Comparison of ENCODE assay signal across 9 mouse cellular contexts in genomic region chr7:98564607-98565364, GRCm38 (mm10).
DNase-seq lines count a peak whose midpoint lies in the region; ATAC-seq and TF ChIP-seq lines count a peak whose summit lies in the region.
"Had no signal": no experiment of that assay in that cellular context is flagged by ENCODE, and none has a peak within 500 bp of the region (broad histone marks: within the 10 kb centered on the region; RNA-seq: fewer than 3 reads in every experiment).

No protein-coding gene starts in this region.

- no peak for TF ChIP-seq POLR2A in liver, adult 2 months (IDR thresholded peaks at IDR 0.05; ENCODE audit: extremely low read depth, insufficient read depth, low read length)

- H3K9ac ChIP-seq in liver, adult 2 months (ENCODE audit: low read depth, low read length) = no peak overlapping the region
- no peak overlapping the region for H3K9ac ChIP-seq in neural tube, embryonic 15.5 days (replicated peaks)
- H3K9ac ChIP-seq: embryonic facial prominence, embryonic 12.5 days had no signal

- no peaks in the 10 kb centered on the region for H3K9me3 ChIP-seq in neural tube, embryonic 15.5 days (replicated peaks)
- H3K9me3 ChIP-seq: embryonic facial prominence, embryonic 12.5 days had no signal

- H3K4me1 ChIP-seq in liver, adult 2 months (ENCODE audit: control insufficient read depth, insufficient read depth, low read length) = no peaks in the 10 kb centered on the region
- H3K4me1 ChIP-seq in neural tube, embryonic 15.5 days = peaks cover 3% of the 10 kb centered on the region; the same call in 1 of the 2 replicates
- H3K4me1 ChIP-seq: embryonic facial prominence, embryonic 12.5 days had no signal

- H3K27me3 ChIP-seq in liver, adult 2 months (ENCODE audit: control insufficient read depth, insufficient read depth, low read length) = no peaks in the 10 kb centered on the region
- no peaks in the 10 kb centered on the region for H3K27me3 ChIP-seq in neural tube, embryonic 15.5 days (replicated peaks)
- H3K27me3 ChIP-seq: embryonic facial prominence, embryonic 12.5 days had no signal

- H3K79me2 ChIP-seq in liver, adult 2 months (ENCODE audit: control insufficient read depth, insufficient read depth, low read length) = no peaks in the 10 kb centered on the region

- DNase-seq in gastrocnemius, adult 2 months = no peak
- no peak for DNase-seq in gastrocnemius, postnatal 36 days
- peak; percentile 52 for DNase-seq in heart, postnatal 25 days (ENCODE audit: low spot score)
- peak; percentile 24 for DNase-seq in liver, adult 2 months (ENCODE audit: extremely low read depth, low read depth, low spot score)
- DNase-seq in thymus, postnatal 10 days (ENCODE audit: low spot score in 2 of 2) = peak; percentile 51 to 56
- no peak for DNase-seq in layer of hippocampus, adult 18-20 months (ENCODE audit: low spot score in 2 of 2)
- no peak for DNase-seq in testis, postnatal 10 days (ENCODE audit: low spot score)

- no peaks in the 10 kb centered on the region for H3K36me3 ChIP-seq in liver, adult 2 months (ENCODE audit: control insufficient read depth, insufficient read depth, low read length)
- H3K36me3 ChIP-seq in neural tube, embryonic 15.5 days = no peaks in the 10 kb centered on the region
- H3K36me3 ChIP-seq: embryonic facial prominence, embryonic 12.5 days had no signal

- TF ChIP-seq CTCF in gastrocnemius, adult 2 months (IDR thresholded peaks at IDR 0.05) = no peak
- no peak for TF ChIP-seq CTCF in liver, adult 2 months (IDR thresholded peaks at IDR 0.05; ENCODE audit: low read depth, low read length)

- H3K4me2 ChIP-seq in neural tube, embryonic 15.5 days = no peak overlapping the region
- H3K4me2 ChIP-seq: embryonic facial prominence, embryonic 12.5 days had no signal

- WGBS in liver, adult 2 months = 69% methylated on average over 9 of the region's 9 CpGs
- WGBS in neural tube, embryonic 15.5 days = 79% methylated on average over 9 of the region's 9 CpGs

- no peak overlapping the region for H3K4me3 ChIP-seq in gastrocnemius, adult 2 months
- no peak overlapping the region for H3K4me3 ChIP-seq in liver, adult 2 months (ENCODE audit: insufficient read depth, low read depth, low read length)
- H3K4me3 ChIP-seq in neural tube, embryonic 15.5 days (replicated peaks) = no peak overlapping the region
- H3K4me3 ChIP-seq: embryonic facial prominence, embryonic 12.5 days had no signal

- H3K27ac ChIP-seq in gastrocnemius, adult 2 months = peak overlapping the region; percentile 38
- H3K27ac ChIP-seq in liver, adult 2 months (replicated peaks; ENCODE audit: insufficient read depth, low read depth, low read length) = peak overlapping the region; percentile 63
- no peak overlapping the region for H3K27ac ChIP-seq in neural tube, embryonic 15.5 days (replicated peaks)
- H3K27ac ChIP-seq: embryonic facial prominence, embryonic 12.5 days had no signal

- intact Hi-C loops in gastrocnemius, adult 2 months (cut with DNase I) = no loop called here
- intact Hi-C loops in gastrocnemius, postnatal 36 days (cut with DNase I) = no loop called here
- intact Hi-C loops in heart, postnatal 25 days (cut with DNase I) = no loop called here

- no peak for ATAC-seq in neural tube, embryonic 15.5 days (ENCODE audit: low FRiP score)

Comparison
In these comparisons a context has a peak if more than half of its experiments do, and no peak if none do; other contexts are left out.
1. DNase-seq: peak in heart, postnatal 25 days (single experiment), liver, adult 2 months (single experiment) and thymus, postnatal 10 days (2 of 2); none in gastrocnemius, adult 2 months (single experiment), gastrocnemius, postnatal 36 days (0 of 2), layer of hippocampus, adult 18-20 months (0 of 2) and testis, postnatal 10 days (single experiment).